Mouse (Mus musculus): Measurements from ENCODE around the gene Sin3b. TPM values are rescaled to one million over a fixed set of nuclear protein-coding genes. Genes with fewer than 3 reads are reported as not detected.

The Sin3b gene
- polyA plus RNA-seq, 1 experiment from 2014 or later = 151 TPM

GRCm38 (mm10) chr8:72753165-72753564 is 30.1 kb downstream of the Sin3b start:
- H3K9me3 ChIP-seq (replicated peaks) = no peaks in the 10 kb centered on the region
- peaks cover 94% of the 10 kb centered on the region for H3K36me3 ChIP-seq
- 92% methylated on average over 9 of the region's 9 CpGs for WGBS
- H3K4me1 ChIP-seq (replicated peaks) = no peaks in the 10 kb centered on the region
- H3K27ac ChIP-seq (ENCODE audit: poor library complexity, severe bottlenecking) = no peak overlapping the region
- H3K4me3 ChIP-seq = no peak overlapping the region
- no peak overlapping the region for H3K9ac ChIP-seq
- H3K27me3 ChIP-seq (replicated peaks) = no peaks in the 10 kb centered on the region
- H3K4me2 ChIP-seq = no peak overlapping the region
- no peak for ATAC-seq (ENCODE audit: insufficient number of reproducible peaks, low FRiP score)

DNA sequence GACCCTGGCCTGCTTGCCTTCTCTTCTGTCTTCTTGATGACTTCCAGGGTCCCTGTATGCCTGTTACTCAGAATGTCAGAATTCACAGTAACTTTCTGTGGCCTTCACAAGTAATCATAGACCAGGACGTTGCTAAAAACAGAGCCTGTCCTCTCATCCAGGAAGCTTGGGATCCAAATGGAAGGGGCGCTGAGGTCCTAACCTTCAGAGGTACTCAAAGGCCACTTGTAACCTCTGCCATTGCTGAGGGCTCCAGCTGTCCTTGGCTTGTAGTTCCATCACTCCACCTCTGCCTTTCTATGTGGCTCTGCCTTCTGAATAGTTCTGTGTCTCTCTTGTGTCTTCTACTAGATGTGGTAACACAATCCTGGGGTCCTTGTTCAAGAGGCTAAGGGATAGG is 30.7 kb downstream of the Sin3b start:
- H3K36me3 ChIP-seq = peaks cover 94% of the 10 kb centered on the region
- H3K9ac ChIP-seq = no peak overlapping the region
- no peaks in the 10 kb centered on the region for H3K4me1 ChIP-seq (replicated peaks)
- no peak overlapping the region for H3K4me2 ChIP-seq
- no peak for ATAC-seq (ENCODE audit: insufficient number of reproducible peaks, low FRiP score)
- 80% methylated on average over 2 of the region's 2 CpGs for WGBS
- H3K9me3 ChIP-seq (replicated peaks) = no peaks in the 10 kb centered on the region
- H3K27me3 ChIP-seq (replicated peaks) = no peaks in the 10 kb centered on the region
- H3K4me3 ChIP-seq = no peak overlapping the region
- no peak overlapping the region for H3K27ac ChIP-seq (ENCODE audit: poor library complexity, severe bottlenecking)

DNA sequence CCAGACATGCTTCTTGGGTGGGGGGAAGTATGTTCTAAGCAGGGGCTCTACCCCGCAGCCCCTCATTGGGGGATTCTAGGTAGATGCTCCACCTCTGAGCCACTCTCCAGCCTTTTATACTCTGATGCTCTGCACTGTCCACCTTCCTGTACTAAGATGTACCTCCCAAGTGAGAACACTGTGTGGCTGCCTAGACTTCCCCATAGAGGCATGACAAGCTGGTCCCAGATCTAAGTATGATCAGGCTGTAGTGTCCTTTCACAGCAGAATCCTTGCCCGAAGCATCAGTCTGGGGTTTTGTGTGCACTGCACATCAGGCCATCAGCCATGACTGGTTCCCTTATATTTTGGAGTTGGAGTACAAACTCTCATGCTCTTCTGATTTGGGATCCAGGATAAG is 32.9 kb downstream of the Sin3b start:
- WGBS = 94% methylated on average over 2 of the region's 2 CpGs
- H3K27ac ChIP-seq (ENCODE audit: poor library complexity, severe bottlenecking) = no peak overlapping the region
- H3K9ac ChIP-seq = no peak overlapping the region
- H3K36me3 ChIP-seq = peaks cover 81% of the 10 kb centered on the region
- peaks cover 1% of the 10 kb centered on the region; the same call in 1 of the 2 replicates for H3K4me1 ChIP-seq (replicated peaks)
- ATAC-seq (ENCODE audit: insufficient number of reproducible peaks, low FRiP score) = no peak
- H3K27me3 ChIP-seq (replicated peaks) = no peaks in the 10 kb centered on the region
- no peak overlapping the region for H3K4me3 ChIP-seq
- no peak overlapping the region for H3K4me2 ChIP-seq
- H3K9me3 ChIP-seq (replicated peaks) = no peaks in the 10 kb centered on the region

GRCm38 (mm10) chr8:72756771-72757390 is 33.8 kb downstream of the Sin3b start:
- Histone ChIP-seq H3K4me3 (no peak overlapping the region), H3K27ac (ENCODE audit: poor library complexity, severe bottlenecking) (no peak overlapping the region), H3K9ac (no peak overlapping the region), H3K9me3 (replicated peaks) (no peaks in the 10 kb centered on the region), H3K4me1 (replicated peaks) (peaks cover 10% of the 10 kb centered on the region), H3K36me3 (peaks cover 72% of the 10 kb centered on the region), H3K27me3 (replicated peaks) (no peaks in the 10 kb centered on the region), H3K4me2 (no peak overlapping the region)
- 96% methylated on average over 35 of the region's 35 CpGs for WGBS
- ATAC-seq (ENCODE audit: insufficient number of reproducible peaks, low FRiP score) = no peak

- peaks cover 11% of the 10 kb centered on the region for H3K4me1 ChIP-seq (replicated peaks)
- H3K9ac ChIP-seq = no peak overlapping the region
- H3K4me3 ChIP-seq = no peak overlapping the region
- WGBS = 90% methylated on average over 15 of the region's 15 CpGs
- no peak for ATAC-seq (ENCODE audit: insufficient number of reproducible peaks, low FRiP score)
- no peaks in the 10 kb centered on the region for H3K9me3 ChIP-seq (replicated peaks)
- peaks cover 65% of the 10 kb centered on the region for H3K36me3 ChIP-seq
- no peaks in the 10 kb centered on the region for H3K27me3 ChIP-seq (replicated peaks)
- no peak overlapping the region for H3K27ac ChIP-seq (ENCODE audit: poor library complexity, severe bottlenecking)
- no peak overlapping the region for H3K4me2 ChIP-seq
Measured at GRCm38 (mm10) chr8:72757426-72758195, 34.5 kb downstream of the Sin3b start.

DNA sequence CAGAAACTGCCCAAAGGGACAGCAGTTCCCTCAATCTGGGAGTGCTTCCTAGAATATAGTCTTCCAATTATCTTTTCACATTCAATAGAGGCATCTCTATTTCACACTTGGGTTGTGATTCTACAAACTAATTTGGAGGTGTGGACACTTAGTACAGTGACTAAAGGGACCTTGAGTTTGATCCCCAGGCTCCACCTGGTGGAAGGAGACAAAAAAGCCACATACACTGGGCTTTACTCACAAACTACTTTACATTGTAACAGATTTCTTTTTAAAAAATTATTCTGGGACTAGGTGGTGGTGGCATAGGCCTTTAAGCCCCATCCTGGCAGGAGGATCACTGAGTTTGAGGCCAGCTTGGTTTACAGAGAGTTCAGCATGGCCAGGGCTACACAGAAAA is 35.2 kb downstream of the Sin3b start:
- peaks cover 11% of the 10 kb centered on the region for H3K4me1 ChIP-seq (replicated peaks)
- no peak for ATAC-seq (ENCODE audit: insufficient number of reproducible peaks, low FRiP score)
- no peak overlapping the region for H3K4me2 ChIP-seq
- no peak overlapping the region for H3K27ac ChIP-seq (ENCODE audit: poor library complexity, severe bottlenecking)
- peaks cover 58% of the 10 kb centered on the region for H3K36me3 ChIP-seq
- no peak overlapping the region for H3K9ac ChIP-seq
- no peaks in the 10 kb centered on the region for H3K27me3 ChIP-seq (replicated peaks)
- H3K9me3 ChIP-seq (replicated peaks) = no peaks in the 10 kb centered on the region
- no peak overlapping the region for H3K4me3 ChIP-seq

DNA sequence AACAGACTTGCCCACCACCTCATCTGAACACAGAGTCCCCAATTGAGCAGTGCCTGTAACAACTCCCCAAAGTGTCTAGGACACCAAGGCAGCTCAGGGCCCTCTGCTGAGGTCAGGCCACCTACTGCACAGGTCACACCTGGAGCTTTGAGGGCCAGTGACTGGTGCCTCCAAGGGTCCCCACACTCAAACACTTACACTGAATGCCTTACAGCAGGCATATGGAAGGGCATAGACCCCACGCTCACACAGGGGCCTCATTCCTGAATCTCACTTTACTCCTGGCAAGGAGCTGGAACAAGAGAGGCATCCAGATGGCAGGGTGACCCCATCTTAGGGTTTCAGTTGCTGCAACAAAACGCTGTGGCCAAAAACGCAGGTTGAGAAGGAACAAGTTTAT is 37.1 kb downstream of the Sin3b start:
- Histone ChIP-seq H3K27ac (ENCODE audit: poor library complexity, severe bottlenecking) (no peak overlapping the region), H3K9ac (no peak overlapping the region), H3K36me3 (peaks cover 44% of the 10 kb centered on the region), H3K4me1 (replicated peaks) (peaks cover 11% of the 10 kb centered on the region), H3K4me2 (no peak overlapping the region), H3K9me3 (replicated peaks) (no peaks in the 10 kb centered on the region), H3K4me3 (no peak overlapping the region), H3K27me3 (replicated peaks) (no peaks in the 10 kb centered on the region)
- no peak for ATAC-seq (ENCODE audit: insufficient number of reproducible peaks, low FRiP score)
- WGBS = 83% methylated on average over 3 of the region's 3 CpGs

- no peak within 1 kb of the TSS for H3K27ac ChIP-seq (ENCODE audit: poor library complexity, severe bottlenecking)
- WGBS = 68% methylated on average over 7 of the region's 7 CpGs
Measured at GRCm38 (mm10) chr8:72761322-72762051, 38.4 kb downstream of the Sin3b start, which contains the start of gene F2rl3. Gene F2rl3, plus strand, starts transcription at chr8:72761880.

GRCm38 (mm10) chr8:72762306-72762705 is 39.2 kb downstream of the Sin3b start:
- H3K36me3 ChIP-seq = peaks cover 24% of the 10 kb centered on the region
- no peaks in the 10 kb centered on the region for H3K9me3 ChIP-seq (replicated peaks)
- H3K4me2 ChIP-seq = no peak overlapping the region
- no peak overlapping the region for H3K9ac ChIP-seq
- ATAC-seq (ENCODE audit: insufficient number of reproducible peaks, low FRiP score) = no peak
- H3K27ac ChIP-seq (ENCODE audit: poor library complexity, severe bottlenecking) = no peak overlapping the region
- H3K4me1 ChIP-seq (replicated peaks) = peaks cover 11% of the 10 kb centered on the region
- WGBS = 85% methylated on average over 12 of the region's 12 CpGs
- H3K27me3 ChIP-seq (replicated peaks) = no peaks in the 10 kb centered on the region
- no peak overlapping the region for H3K4me3 ChIP-seq

More at GRCm38 (mm10) chr8:72761322-72762051, 38.4 kb downstream of the Sin3b start, which contains the start of gene F2rl3:
- Histone ChIP-seq H3K4me2 (no peak within 1 kb of the TSS), H3K27me3 (replicated peaks) (no peaks in the 10 kb centered on the region), H3K4me3 (no peak within 1 kb of the TSS), H3K9me3 (replicated peaks) (no peaks in the 10 kb centered on the region), H3K4me1 (replicated peaks) (peaks cover 11% of the 10 kb centered on the region), H3K36me3 (peaks cover 32% of the 10 kb centered on the region), H3K9ac (no peak within 1 kb of the TSS)
- no peak for ATAC-seq (ENCODE audit: insufficient number of reproducible peaks, low FRiP score)

- Histone ChIP-seq H3K4me2 (no peak overlapping the region), H3K4me3 (no peak overlapping the region), H3K9ac (no peak overlapping the region), H3K36me3 (no peaks in the 10 kb centered on the region), H3K9me3 (replicated peaks) (no peaks in the 10 kb centered on the region), H3K4me1 (replicated peaks) (peaks cover 11% of the 10 kb centered on the region), H3K27me3 (replicated peaks) (no peaks in the 10 kb centered on the region), H3K27ac (ENCODE audit: poor library complexity, severe bottlenecking) (no peak overlapping the region)
- ATAC-seq (ENCODE audit: insufficient number of reproducible peaks, low FRiP score) = no peak
- WGBS = 66% methylated on average over 4 of the region's 4 CpGs
Measured at GRCm38 (mm10) chr8:72765696-72766095, 42.6 kb downstream of the Sin3b start.

GRCm38 (mm10) chr8:72766777-72767176 is 43.7 kb downstream of the Sin3b start:
- Histone ChIP-seq H3K27me3 (replicated peaks) (no peaks in the 10 kb centered on the region), H3K27ac (ENCODE audit: poor library complexity, severe bottlenecking) (no peak overlapping the region), H3K4me1 (replicated peaks) (peaks cover 2% of the 10 kb centered on the region), H3K4me2 (no peak overlapping the region), H3K36me3 (no peaks in the 10 kb centered on the region), H3K9ac (no peak overlapping the region), H3K4me3 (no peak overlapping the region), H3K9me3 (replicated peaks) (no peaks in the 10 kb centered on the region)
- WGBS = 33% methylated on average over 7 of the region's 7 CpGs
- ATAC-seq (ENCODE audit: insufficient number of reproducible peaks, low FRiP score) = no peak
